Mouse (Mus musculus): Measurements from ENCODE around the gene Gm49394. TPM values are rescaled to one million over a fixed set of nuclear protein-coding genes. Genes with fewer than 3 reads are reported as not detected.
A peak's percentile ranks its signal among the peaks of the same experiment; 100 is the strongest.

The Gm49394 gene
- total and polyA plus RNA-seq, 3 experiments: not detected

DNA sequence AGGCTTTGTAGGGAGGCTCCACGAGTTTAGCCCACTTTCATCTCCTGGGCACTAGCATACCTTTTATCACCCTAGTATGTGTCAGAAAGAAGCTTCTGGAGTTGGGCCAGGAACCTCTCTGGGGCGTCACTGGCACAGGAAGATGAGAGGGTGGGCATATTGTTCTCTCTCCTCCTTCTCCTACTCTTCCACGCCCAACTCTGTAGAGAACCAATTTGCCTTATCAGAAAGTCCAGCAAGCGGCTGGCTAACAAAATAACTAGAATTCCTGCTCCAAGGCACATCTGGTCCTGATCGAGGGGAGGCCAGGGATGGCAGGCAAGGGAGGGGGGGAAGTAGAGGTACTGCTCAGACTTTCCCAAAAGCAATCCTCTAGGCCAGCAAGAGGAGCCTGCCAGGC lies 24.7 kb downstream of the Gm49394 start:
- DNase-seq: no peak
- intact Hi-C loops (cut with DNase I): no loop called here
- WGBS: 15% methylated on average over 5 of the region's 5 CpGs
- TF ChIP-seq POLR2A (IDR thresholded peaks at IDR 0.05; ENCODE audit: insufficient read depth, low read depth, low read length): no peak
- TF ChIP-seq CTCF (IDR thresholded peaks at IDR 0.05): no peak
- TF ChIP-seq EP300 (IDR thresholded peaks at IDR 0.05; ENCODE audit: insufficient read depth, low read depth, low read length): no peak
- Histone ChIP-seq H3K27ac (no peak overlapping the region), H3K9ac (ENCODE audit: low read depth, low read length) (no peak overlapping the region), H3K79me2 (replicated peaks; ENCODE audit: control insufficient read depth, insufficient read depth, low read length) (no peaks in the 10 kb centered on the region), H3K4me1 (ENCODE audit: control insufficient read depth, insufficient read depth, low read length) (no peaks in the 10 kb centered on the region), H3K36me3 (ENCODE audit: control insufficient read depth, insufficient read depth, low read length) (no peaks in the 10 kb centered on the region), H3K4me3 (no peak overlapping the region), H3K27me3 (ENCODE audit: control insufficient read depth, insufficient read depth, low read length) (no peaks in the 10 kb centered on the region)

GRCm38 (mm10) chr7:142636178-142636577 lies 33.6 kb downstream of the Gm49394 start:
- DNase-seq: no peak
- H3K27me3 ChIP-seq (ENCODE audit: control insufficient read depth, insufficient read depth, low read length): no peaks in the 10 kb centered on the region
- H3K4me3 ChIP-seq: no peak overlapping the region
- intact Hi-C loops (cut with DNase I): no loop called here
- TF ChIP-seq EP300 (IDR thresholded peaks at IDR 0.05; ENCODE audit: insufficient read depth, low read depth, low read length): no peak
- TF ChIP-seq POLR2A (IDR thresholded peaks at IDR 0.05; ENCODE audit: insufficient read depth, low read depth, low read length): no peak
- TF ChIP-seq CTCF (IDR thresholded peaks at IDR 0.05): no peak
- no peak overlapping the region for H3K9ac ChIP-seq (ENCODE audit: low read depth, low read length)
- no peaks in the 10 kb centered on the region for H3K79me2 ChIP-seq (replicated peaks; ENCODE audit: control insufficient read depth, insufficient read depth, low read length)
- H3K27ac ChIP-seq: no peak overlapping the region
- H3K36me3 ChIP-seq (ENCODE audit: control insufficient read depth, insufficient read depth, low read length): no peaks in the 10 kb centered on the region
- H3K4me1 ChIP-seq (ENCODE audit: control insufficient read depth, insufficient read depth, low read length): no peaks in the 10 kb centered on the region

DNA sequence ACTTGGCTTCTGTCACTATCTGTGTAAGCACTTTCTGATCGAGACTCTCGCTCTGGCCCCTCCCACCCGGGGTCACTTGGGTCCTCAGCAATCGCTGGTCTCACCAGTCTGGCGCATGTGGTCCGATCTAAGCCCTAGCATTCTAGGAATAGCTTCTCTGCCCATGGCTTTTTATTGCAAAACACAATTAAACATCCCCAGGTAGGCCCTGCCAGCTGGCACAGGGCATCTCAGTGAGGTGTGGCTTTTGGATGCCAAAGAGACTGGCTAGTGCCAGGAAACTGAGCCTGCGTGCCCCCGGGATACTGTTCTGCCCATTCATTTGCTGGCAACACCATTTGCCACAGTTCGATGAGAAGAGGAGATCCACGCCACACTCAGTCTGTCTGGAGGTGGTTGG lies 39.1 kb downstream of the Gm49394 start:
- 60% methylated on average over 10 of the region's 10 CpGs for WGBS
- TF ChIP-seq POLR2A (IDR thresholded peaks at IDR 0.05; ENCODE audit: insufficient read depth, low read depth, low read length) (no peak), EP300 (IDR thresholded peaks at IDR 0.05; ENCODE audit: insufficient read depth, low read depth, low read length) (no peak), CTCF (IDR thresholded peaks at IDR 0.05) (no peak)
- Histone ChIP-seq H3K9ac (ENCODE audit: low read depth, low read length) (no peak overlapping the region), H3K27ac (no peak overlapping the region), H3K4me1 (ENCODE audit: control insufficient read depth, insufficient read depth, low read length) (peaks cover 4% of the 10 kb centered on the region), H3K36me3 (ENCODE audit: control insufficient read depth, insufficient read depth, low read length) (no peaks in the 10 kb centered on the region), H3K27me3 (ENCODE audit: control insufficient read depth, insufficient read depth, low read length) (no peaks in the 10 kb centered on the region), H3K4me3 (no peak overlapping the region), H3K79me2 (replicated peaks; ENCODE audit: control insufficient read depth, insufficient read depth, low read length) (no peaks in the 10 kb centered on the region)
- no peak for DNase-seq
- intact Hi-C loops (cut with DNase I): no loop called here

DNA sequence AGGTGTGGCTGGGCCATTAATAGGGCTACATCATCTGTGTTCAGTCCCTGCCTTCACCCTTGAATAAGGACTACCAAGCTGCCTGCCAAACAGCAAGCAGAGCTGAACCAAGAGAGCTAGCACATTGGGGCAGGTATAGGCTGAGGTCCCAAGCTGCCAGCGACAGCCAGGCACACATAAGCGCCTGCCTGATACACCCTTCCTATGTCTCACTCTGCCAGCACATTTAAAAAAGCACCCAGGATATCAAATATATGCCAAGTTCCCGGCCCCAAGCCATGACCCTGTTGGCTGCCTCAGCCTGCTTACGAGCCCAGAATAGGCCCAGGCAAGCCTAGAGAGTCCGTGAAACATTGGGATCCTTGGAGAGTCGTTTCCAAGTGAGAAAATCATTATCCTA lies 39.9 kb downstream of the Gm49394 start:
- H3K9ac ChIP-seq (ENCODE audit: low read depth, low read length): no peak overlapping the region
- no peaks in the 10 kb centered on the region for H3K27me3 ChIP-seq (ENCODE audit: control insufficient read depth, insufficient read depth, low read length)
- H3K79me2 ChIP-seq (replicated peaks; ENCODE audit: control insufficient read depth, insufficient read depth, low read length): no peaks in the 10 kb centered on the region
- no peaks in the 10 kb centered on the region for H3K36me3 ChIP-seq (ENCODE audit: control insufficient read depth, insufficient read depth, low read length)
- no peak overlapping the region for H3K27ac ChIP-seq
- peaks cover 4% of the 10 kb centered on the region for H3K4me1 ChIP-seq (ENCODE audit: control insufficient read depth, insufficient read depth, low read length)
- intact Hi-C loops (cut with DNase I): no loop called here
- no peak overlapping the region for H3K4me3 ChIP-seq
- no peak for TF ChIP-seq CTCF (IDR thresholded peaks at IDR 0.05)
- TF ChIP-seq EP300 (IDR thresholded peaks at IDR 0.05; ENCODE audit: insufficient read depth, low read depth, low read length): no peak
- no peak for TF ChIP-seq POLR2A (IDR thresholded peaks at IDR 0.05; ENCODE audit: insufficient read depth, low read depth, low read length)
- WGBS: 61% methylated on average over 6 of the region's 6 CpGs
- peak in 1 of 2 experiments; percentile 35 for DNase-seq

- DNase-seq: no peak
These were observed 47.6 kb downstream of the Gm49394 start for GRCm38 (mm10) chr7:142622180-142622579.

DNA sequence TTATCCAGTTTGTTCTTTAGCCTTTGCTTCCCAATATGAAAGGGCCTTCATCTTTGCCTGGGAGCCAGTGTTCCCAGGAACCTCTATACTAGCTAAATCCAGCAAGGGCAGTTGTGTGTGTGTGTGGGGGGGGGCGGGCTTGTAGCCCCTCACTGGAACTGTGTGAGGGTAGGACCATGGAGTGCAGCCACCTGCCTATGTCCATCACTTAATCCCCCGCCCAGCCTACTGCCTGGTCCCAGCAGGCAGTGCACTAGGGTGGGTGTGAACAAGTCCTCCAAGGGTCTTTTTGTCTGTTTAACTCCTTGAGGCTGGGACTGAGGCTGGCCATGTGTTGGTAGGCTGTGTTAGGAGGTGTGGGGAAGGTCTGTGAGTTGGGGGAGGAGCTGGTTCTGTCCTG lies 56.7 kb downstream of the Gm49394 start:
- H3K9ac ChIP-seq (ENCODE audit: low read depth, low read length): no peak overlapping the region

More at GRCm38 (mm10) chr7:142622180-142622579, 47.6 kb downstream of the Gm49394 start:
- no peak overlapping the region for H3K4me3 ChIP-seq
- WGBS: 60% methylated on average over 4 of the region's 4 CpGs
- TF ChIP-seq EP300 (IDR thresholded peaks at IDR 0.05; ENCODE audit: insufficient read depth, low read depth, low read length) (no peak), CTCF (IDR thresholded peaks at IDR 0.05) (no peak), POLR2A (IDR thresholded peaks at IDR 0.05; ENCODE audit: insufficient read depth, low read depth, low read length) (no peak)
- H3K36me3 ChIP-seq (ENCODE audit: control insufficient read depth, insufficient read depth, low read length): no peaks in the 10 kb centered on the region
- H3K4me1 ChIP-seq (ENCODE audit: control insufficient read depth, insufficient read depth, low read length): no peaks in the 10 kb centered on the region
- no peak overlapping the region for H3K9ac ChIP-seq (ENCODE audit: low read depth, low read length)
- no peak overlapping the region for H3K27ac ChIP-seq
- H3K79me2 ChIP-seq (replicated peaks; ENCODE audit: control insufficient read depth, insufficient read depth, low read length): no peaks in the 10 kb centered on the region
- intact Hi-C loops (cut with DNase I): no loop called here
- H3K27me3 ChIP-seq (ENCODE audit: control insufficient read depth, insufficient read depth, low read length): peaks cover 3% of the 10 kb centered on the region; the same call in 1 of the 2 replicates

More for the DNA sequence above, 56.7 kb downstream of the Gm49394 start:
- Histone ChIP-seq H3K79me2 (replicated peaks; ENCODE audit: control insufficient read depth, insufficient read depth, low read length) (no peaks in the 10 kb centered on the region), H3K4me1 (ENCODE audit: control insufficient read depth, insufficient read depth, low read length) (no peaks in the 10 kb centered on the region), H3K27me3 (ENCODE audit: control insufficient read depth, insufficient read depth, low read length) (peaks cover 2% of the 10 kb centered on the region; the same call in 1 of the 2 replicates), H3K36me3 (ENCODE audit: control insufficient read depth, insufficient read depth, low read length) (no peaks in the 10 kb centered on the region), H3K4me3 (no peak overlapping the region), H3K27ac (no peak overlapping the region)
- 85% methylated on average over 2 of the region's 2 CpGs for WGBS
- DNase-seq: no peak
- no peak for TF ChIP-seq POLR2A (IDR thresholded peaks at IDR 0.05; ENCODE audit: insufficient read depth, low read depth, low read length)
- no peak for TF ChIP-seq CTCF (IDR thresholded peaks at IDR 0.05)
- TF ChIP-seq EP300 (IDR thresholded peaks at IDR 0.05; ENCODE audit: insufficient read depth, low read depth, low read length): no peak
- intact Hi-C loops (cut with DNase I): no loop called here
